ENCODE assay signal across 10 mouse cellular contexts in the genomic region with DNA sequence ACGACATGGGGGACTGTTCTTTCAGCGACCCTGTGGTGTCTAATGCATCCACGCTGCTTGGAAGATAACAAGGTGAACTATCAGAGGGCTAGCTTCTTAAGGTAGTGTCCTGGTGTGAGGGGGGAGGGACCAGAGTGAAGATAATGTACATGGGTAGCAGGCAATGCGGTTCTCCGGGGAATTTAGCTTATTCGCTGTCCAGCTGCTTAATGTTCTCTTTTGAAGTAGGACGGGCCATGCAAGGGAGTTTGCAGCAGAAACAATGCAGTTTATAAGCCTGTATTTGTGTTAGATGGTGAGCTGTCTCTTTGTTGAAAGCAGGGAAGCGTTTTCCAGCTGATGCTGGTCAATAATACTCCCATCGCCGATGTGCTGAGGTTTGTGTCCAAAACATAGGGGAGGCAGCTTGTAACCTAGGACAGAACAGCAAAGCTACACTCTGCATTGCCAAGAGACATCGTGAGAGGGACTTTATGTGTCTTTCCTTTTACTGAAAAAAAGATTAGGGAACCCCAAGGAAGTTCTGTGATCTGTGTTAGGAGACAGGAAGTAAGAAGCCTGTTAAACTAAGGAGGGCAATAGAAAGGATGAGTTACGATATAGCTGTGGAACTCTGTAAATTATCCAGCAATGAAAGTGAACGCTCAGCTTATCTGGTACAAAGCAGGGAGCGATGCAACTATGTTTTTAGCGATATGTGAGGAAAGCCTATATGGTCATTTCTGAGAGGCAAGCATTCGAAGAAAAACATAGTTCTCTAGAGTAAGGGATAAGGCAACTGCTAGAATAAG. TPM values are rescaled to one million over a fixed set of nuclear protein-coding genes. Genes with fewer than 3 reads are reported as not detected.
DNase-seq lines count a peak whose midpoint lies in the region.
"Had no signal": no experiment of that assay in that cellular context is flagged by ENCODE, and none has a peak within 500 bp of the region (broad histone marks: within the 10 kb centered on the region; RNA-seq: fewer than 3 reads in every experiment).

No protein-coding gene starts in this region.

- H3K4me3 ChIP-seq in heart, embryonic 10.5 days, result peak overlapping the region; percentile 38

- DNase-seq in heart, embryonic 10.5 days (ENCODE audit: low spot score), result no peak
- no peak for DNase-seq in heart, postnatal 4 days
- peak; percentile 8 for DNase-seq in ES-CJ7 (ENCODE audit: low read depth, low spot score)
- DNase-seq in embryo, embryonic 11.5 days (ENCODE audit: low read depth, low spot score), result peak; percentile 2
- DNase-seq in layer of hippocampus, postnatal 10 days (ENCODE audit: low spot score in 2 of 2), result peak; percentile 7 to 12
- peak; percentile 48 for DNase-seq in retina, embryonic 14.5 days (ENCODE audit: low spot score)
- DNase-seq in gastrocnemius, postnatal 4 days (ENCODE audit: low spot score in 2 of 2), result no peak
- no peak for DNase-seq in spleen, postnatal 10 days (ENCODE audit: low spot score in 2 of 2)

- H3K9me3 ChIP-seq in heart, embryonic 10.5 days, result no peaks in the 10 kb centered on the region
- H3K9me3 ChIP-seq: embryonic facial prominence, embryonic 15.5 days had no signal

- no peak overlapping the region for H3K27ac ChIP-seq in heart, embryonic 10.5 days
- H3K27ac ChIP-seq: embryonic facial prominence, embryonic 15.5 days had no signal

- whole genome bisulfite sequencing in heart, embryonic 10.5 days, result 21% methylated on average over 16 of the region's 16 CpGs

- no peaks in the 10 kb centered on the region for H3K36me3 ChIP-seq in heart, embryonic 10.5 days
- H3K36me3 ChIP-seq: embryonic facial prominence, embryonic 15.5 days had no signal

- peaks cover 9% of the 10 kb centered on the region; the same call in 1 of the 2 replicates for H3K4me1 ChIP-seq in heart, embryonic 10.5 days

- no peaks in the 10 kb centered on the region for H3K27me3 ChIP-seq in heart, embryonic 10.5 days (ENCODE audit: insufficient read depth, poor library complexity, severe bottlenecking)

RNA-seq across cellular contexts. Expression of gene Olfm3, which starts 0.9 kb away (rescaled TPM):
- not detected in 2 replicates for polyA plus RNA-seq in heart, embryonic 10.5 days (2016; fragmentation: Nextera tagmentation; extraction: Ambion mirVana)
- total RNA-seq in heart, postnatal 4 days (2021), result not detected
- total RNA-seq in layer of hippocampus, postnatal 10 days (2021), result 10 to 100 TPM; 24.0 to 30.8 TPM
- not detected for total RNA-seq in gastrocnemius, postnatal 4 days (2021)
- polyA plus RNA-seq: C2C12 had no signal

Comparison
In these comparisons a context has a peak if more than half of its experiments do, and no peak if none do; other contexts are left out.
1. DNase-seq: peak in ES-CJ7 (single experiment), embryo, embryonic 11.5 days (single experiment), layer of hippocampus, postnatal 10 days (2 of 2) and retina, embryonic 14.5 days (single experiment); none in heart, embryonic 10.5 days (single experiment), heart, postnatal 4 days (single experiment), gastrocnemius, postnatal 4 days (0 of 2) and spleen, postnatal 10 days (0 of 2).
2. RNA of gene Olfm3, which starts 0.9 kb away (total RNA-seq): 24.0 to 30.8 TPM in layer of hippocampus, postnatal 10 days; not detected in gastrocnemius, postnatal 4 days and not detected in heart, postnatal 4 days; every median in the first group is over 10 times any median in the second.